ENCODE assay signal across 9 mouse cellular contexts in the genomic region with DNA sequence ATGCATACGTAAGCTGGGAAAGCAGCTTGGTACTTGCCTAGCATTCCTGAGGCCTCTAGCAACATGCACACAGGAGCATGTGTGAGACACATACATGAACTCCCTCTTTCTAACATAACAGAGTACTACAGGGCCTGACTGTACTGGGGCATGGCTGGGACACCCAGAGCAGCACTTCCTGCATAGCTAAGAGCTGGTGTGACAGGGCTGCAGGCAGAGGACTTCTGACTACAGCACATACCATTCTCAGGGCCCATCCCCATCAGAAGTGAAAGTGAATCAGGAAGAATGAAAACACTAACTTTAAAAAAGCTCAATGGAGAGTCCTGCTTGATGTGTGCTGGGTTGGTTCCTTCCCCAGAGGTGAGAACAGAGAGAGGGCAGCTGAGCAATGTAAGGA.
A peak's percentile ranks its signal among the peaks of the same experiment; 100 is the strongest.
DNase-seq lines count a peak whose midpoint lies in the region; ATAC-seq and TF ChIP-seq lines count a peak whose summit lies in the region.
"Had no signal": no experiment of that assay in that cellular context is flagged by ENCODE, and none has a peak within 500 bp of the region (broad histone marks: within the 10 kb centered on the region; RNA-seq: fewer than 3 reads in every experiment).

No protein-coding gene starts in this region.

- H3K27me3 ChIP-seq in kidney, adult 2 months (replicated peaks; ENCODE audit: control insufficient read depth, insufficient read depth, low read length): no peaks in the 10 kb centered on the region
- H3K27me3 ChIP-seq in kidney, embryonic 14.5 days (ENCODE audit: control insufficient read depth, insufficient read depth, low read length): no peaks in the 10 kb centered on the region
- H3K27me3 ChIP-seq in ES-Bruce4 (ENCODE audit: control insufficient read depth, insufficient read depth, low read length, poor library complexity, severe bottlenecking): no peaks in the 10 kb centered on the region
- H3K27me3 ChIP-seq: embryonic facial prominence, embryonic 15.5 days had no signal

- no peak for ATAC-seq in kidney, embryonic 14.5 days (ENCODE audit: low FRiP score, low TSS enrichment)
- ATAC-seq in inflammation-experienced regulatory T-cells, adult 6 months: peak; percentile 85
- ATAC-seq in erythroblast, adult 5-6 weeks (replicated peaks; ENCODE audit: low FRiP score, poor library complexity, severe bottlenecking): no peak

- no peaks in the 10 kb centered on the region; the same call in 1 of the 2 replicates for H3K4me1 ChIP-seq in kidney, adult 2 months (ENCODE audit: control insufficient read depth, insufficient read depth, low read length)
- peaks cover 12% of the 10 kb centered on the region for H3K4me1 ChIP-seq in kidney, embryonic 14.5 days (ENCODE audit: control insufficient read depth, insufficient read depth, low read length)
- H3K4me1 ChIP-seq in ES-Bruce4 (ENCODE audit: control insufficient read depth, insufficient read depth, low read length): peaks cover 12% of the 10 kb centered on the region

- H3K27ac ChIP-seq in kidney, adult 2 months (ENCODE audit: insufficient read depth, low read depth, low read length): no peak overlapping the region
- H3K27ac ChIP-seq in kidney, embryonic 14.5 days (ENCODE audit: low read depth, low read length): no peak overlapping the region
- H3K27ac ChIP-seq in ES-Bruce4 (ENCODE audit: insufficient read depth, low read length): peak overlapping the region; percentile 98; the same call in 1 of the 2 replicates
- H3K27ac ChIP-seq: embryonic facial prominence, embryonic 15.5 days had no signal

- H3K4me3 ChIP-seq in kidney, adult 2 months (ENCODE audit: insufficient read depth, low read depth, low read length): no peak overlapping the region
- H3K4me3 ChIP-seq in kidney, embryonic 14.5 days (ENCODE audit: low read length): no peak overlapping the region
- no peak overlapping the region for H3K4me3 ChIP-seq in ES-Bruce4 (ENCODE audit: low read depth, low read length)
- H3K4me3 ChIP-seq: embryonic facial prominence, embryonic 15.5 days had no signal

- H3K36me3 ChIP-seq in kidney, adult 2 months (ENCODE audit: control insufficient read depth, insufficient read depth, low read length): no peaks in the 10 kb centered on the region
- H3K36me3 ChIP-seq in kidney, embryonic 14.5 days (ENCODE audit: control insufficient read depth, insufficient read depth, low read length): peaks cover 14% of the 10 kb centered on the region; the same call in 1 of the 2 replicates
- no peaks in the 10 kb centered on the region for H3K36me3 ChIP-seq in ES-Bruce4 (ENCODE audit: control insufficient read depth, insufficient read depth, low read length, poor library complexity, severe bottlenecking)

- TF ChIP-seq EP300 in ES-Bruce4 (IDR thresholded peaks at IDR 0.05; ENCODE audit: insufficient read depth, low read depth, low read length): no peak

- peak; percentile 41 for DNase-seq in kidney, adult 2 months
- peak; percentile 6 to 36 for DNase-seq in monocyte, adult 2 months (ENCODE audit: low read depth in 1 of 2, low spot score in 2 of 2)
- DNase-seq in embryo, embryonic 9.5 days (ENCODE audit: extremely low spot score): no peak
- DNase-seq in right cerebral cortex, postnatal 36 days (ENCODE audit: low spot score in 2 of 2): no peak

- TF ChIP-seq CTCF in kidney, adult 2 months (conservative IDR thresholded peaks at IDR 0.05; ENCODE audit: insufficient read depth, insufficient read length, low read depth, low read length): no peak
- no peak for TF ChIP-seq CTCF in ES-Bruce4 (IDR thresholded peaks at IDR 0.05; ENCODE audit: low read depth, low read length)

- no peak for TF ChIP-seq POLR2A in kidney, adult 2 months (IDR thresholded peaks at IDR 0.05; ENCODE audit: low read depth, low read length)
- no peak for TF ChIP-seq POLR2A in ES-Bruce4 (IDR thresholded peaks at IDR 0.05; ENCODE audit: insufficient read depth, low read length)

- no peak overlapping the region for H3K9ac ChIP-seq in kidney, embryonic 14.5 days (ENCODE audit: low read depth, low read length)
- no peak overlapping the region for H3K9ac ChIP-seq in ES-Bruce4 (ENCODE audit: low read depth, poor library complexity, severe bottlenecking)
- H3K9ac ChIP-seq: embryonic facial prominence, embryonic 15.5 days had no signal

- no peaks in the 10 kb centered on the region for H3K9me3 ChIP-seq in kidney, embryonic 14.5 days (ENCODE audit: control insufficient read depth, low read length)
- H3K9me3 ChIP-seq in ES-Bruce4 (replicated peaks; ENCODE audit: control insufficient read depth, insufficient read depth, low read length, poor library complexity, severe bottlenecking): no peaks in the 10 kb centered on the region
- H3K9me3 ChIP-seq: embryonic facial prominence, embryonic 15.5 days had no signal

- 90% methylated on average over 1 of the region's 1 CpGs for WGBS in kidney, adult 2 months
- 82% methylated on average over 1 of the region's 1 CpGs for WGBS in kidney, embryonic 14.5 days

- H3K4me2 ChIP-seq in kidney, embryonic 14.5 days (replicated peaks; ENCODE audit: low read depth, low read length): no peak overlapping the region
- H3K4me2 ChIP-seq: embryonic facial prominence, embryonic 15.5 days had no signal

Comparison
In these comparisons a context has a peak if more than half of its experiments do, and no peak if none do; other contexts are left out.
1. DNase-seq: peak in kidney, adult 2 months (single experiment) and monocyte, adult 2 months (2 of 2); none in embryo, embryonic 9.5 days (single experiment) and right cerebral cortex, postnatal 36 days (0 of 2).